Mouse (Mus musculus) retina, adult 2 months (tissue): ENCODE data around the gene Zfp507.

ENCODE experiments used
- DNase-seq: peaks from one replicate; pipeline ENCODE4 v3.0.0-alpha.2; 2012; ENCODE audit warnings: low read depth, low spot score

Gene Zfp507

DNA sequence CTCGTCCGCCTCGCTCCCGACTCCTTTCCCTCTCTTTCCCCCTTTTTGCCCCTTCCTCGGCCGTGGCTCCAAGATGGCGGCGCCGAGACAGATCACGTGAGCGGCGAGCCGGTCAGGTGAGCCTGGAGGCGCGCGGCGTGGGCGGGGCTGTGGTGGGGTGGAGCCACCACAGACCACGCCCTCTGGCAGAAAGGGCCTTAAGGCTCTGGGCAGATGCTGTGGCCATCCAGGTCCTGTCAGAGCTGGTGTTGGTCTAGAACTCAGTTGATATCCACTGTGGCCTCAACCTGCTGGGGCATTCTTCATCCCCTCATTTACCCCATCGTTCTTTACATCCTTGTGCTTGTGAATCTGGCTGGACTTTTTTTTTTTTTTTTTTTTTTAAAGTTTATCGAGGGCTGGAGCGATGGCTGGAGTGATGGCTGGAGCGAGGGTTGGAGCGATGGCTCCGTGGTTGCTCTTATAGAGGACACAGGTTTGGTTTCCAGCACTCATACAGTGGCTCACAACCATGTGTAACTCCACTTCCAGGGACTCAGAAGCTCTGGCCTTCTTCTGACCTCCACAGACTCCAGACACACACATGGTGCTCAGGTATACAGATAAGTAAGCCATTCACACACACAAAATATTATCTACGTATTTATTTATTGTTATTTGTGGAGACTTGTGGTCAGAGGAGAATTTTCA, at the start of gene Zfp507:
Gene Zfp507 (minus strand): TSS at position 98 of the 690 bp plus-strand sequence.
- DNase-seq = peak; percentile 83

DNA sequence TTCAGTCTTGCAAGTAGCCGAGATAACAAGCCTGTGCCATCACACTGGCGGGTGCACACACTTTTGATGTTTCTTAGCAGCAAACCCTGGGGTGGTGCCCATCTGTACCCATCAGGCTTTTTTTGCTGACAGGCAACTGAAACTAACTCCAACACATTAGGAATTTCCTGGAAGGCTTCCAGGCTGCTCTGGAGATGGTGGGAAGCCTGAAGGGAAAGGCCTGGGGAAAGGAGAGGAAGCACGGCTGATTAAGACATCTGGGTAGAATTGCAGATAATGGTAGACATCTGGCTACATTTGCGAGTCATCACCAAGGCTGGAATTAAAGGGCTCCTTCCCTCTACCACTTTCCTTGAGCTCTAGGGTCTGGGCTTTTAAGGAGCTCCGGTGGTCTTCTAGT, 47.6 kb upstream of the Zfp507 start:
- no peak for DNase-seq

DNA sequence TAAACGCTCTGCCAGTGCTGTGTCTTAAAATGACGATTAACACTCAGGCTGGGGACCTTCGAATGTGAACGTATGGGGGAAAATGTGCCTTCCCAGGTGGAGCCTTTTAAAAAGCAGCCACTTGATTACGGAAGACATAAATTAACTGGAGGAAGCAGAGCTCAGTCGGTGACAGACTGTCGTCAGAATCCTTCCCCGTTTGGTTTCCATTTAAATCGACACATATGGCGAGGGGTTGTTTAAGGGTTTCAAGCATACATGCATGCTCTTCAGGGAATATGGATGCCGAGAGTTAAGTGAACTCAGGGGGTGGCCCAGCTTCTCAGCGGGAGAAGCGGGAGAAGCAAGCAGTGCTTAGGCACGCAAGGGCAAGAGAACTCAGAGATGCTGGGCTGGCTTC, 45.7 kb upstream of the Zfp507 start:
- DNase-seq = no peak

DNA sequence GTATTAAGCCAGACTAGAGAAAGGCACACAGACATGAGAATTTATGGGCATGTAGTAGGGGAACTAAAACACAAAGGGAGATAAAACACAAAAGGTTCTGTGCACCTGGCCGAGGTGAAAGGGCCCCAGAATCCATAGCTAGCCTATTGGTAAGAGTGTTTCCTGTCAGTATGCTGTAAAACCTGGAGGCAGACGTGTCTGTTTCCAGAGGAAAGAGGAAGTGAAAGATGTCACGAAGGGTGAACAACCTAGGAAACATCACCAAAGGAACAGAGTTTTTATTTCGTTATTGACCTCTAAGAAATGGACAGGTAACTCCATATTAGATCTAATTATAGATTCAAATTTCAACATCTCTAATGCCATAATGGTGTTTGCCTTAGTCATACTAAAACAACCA, 37.7 kb upstream of the Zfp507 start:
- DNase-seq = no peak

DNA sequence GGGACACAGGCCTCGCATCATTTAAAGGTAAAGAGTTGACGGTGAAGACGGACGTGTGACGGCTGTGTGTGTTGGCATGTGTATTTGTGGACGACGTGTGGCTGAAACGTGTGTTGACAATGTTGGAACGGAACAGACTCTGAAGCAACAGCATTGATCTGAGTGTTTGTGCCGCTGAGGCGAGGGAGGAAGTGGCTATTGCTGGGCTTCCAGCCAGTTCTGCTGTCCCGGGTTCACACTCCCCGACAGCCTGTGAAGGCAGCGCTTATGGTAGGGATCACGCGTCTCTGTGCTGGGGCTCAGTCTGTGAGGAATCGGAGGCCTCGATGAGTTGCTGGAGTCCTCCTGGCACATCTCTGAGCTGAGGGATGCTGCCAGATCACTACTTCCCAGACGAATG, 34.0 kb upstream of the Zfp507 start:
- DNase-seq = no peak

DNA sequence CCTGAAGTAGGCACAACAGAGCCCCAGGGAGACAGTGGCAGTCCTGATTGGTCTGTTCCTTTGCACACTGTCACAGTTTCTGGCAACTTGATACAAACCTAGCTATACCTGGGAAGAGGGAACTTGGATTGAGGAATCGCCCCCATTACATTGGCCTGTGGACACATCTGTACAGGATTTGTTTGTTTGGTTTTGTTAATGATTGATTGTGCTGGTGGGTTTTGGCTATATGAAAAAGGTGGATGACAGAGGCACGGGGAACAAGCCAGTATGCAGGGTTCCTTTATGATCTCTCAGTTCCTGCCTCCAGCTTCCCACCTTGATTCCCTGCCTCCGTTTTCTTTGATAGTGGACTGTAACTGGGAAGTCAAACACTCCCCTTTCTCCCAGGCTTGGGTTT, 33.6 kb upstream of the Zfp507 start:
- DNase-seq = no peak

DNA sequence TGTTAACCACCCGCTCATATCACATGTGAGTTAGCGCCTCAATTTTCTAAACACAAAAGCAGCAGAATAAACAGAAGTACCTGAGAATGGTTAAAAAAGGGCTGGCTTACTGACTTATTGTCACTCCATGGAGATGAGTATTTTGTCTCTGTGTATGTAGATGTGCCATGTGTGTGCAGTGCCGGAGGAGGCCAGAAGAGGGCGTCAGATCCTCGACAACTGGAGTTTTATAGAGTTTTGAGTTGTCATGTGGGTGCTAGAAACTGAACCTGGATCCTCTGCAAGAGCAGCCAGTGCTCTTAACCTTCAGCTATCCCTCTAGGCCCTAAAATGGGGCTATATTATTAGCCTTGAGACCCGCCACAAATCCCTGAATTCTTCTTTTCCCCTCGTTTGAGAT, 27.3 kb upstream of the Zfp507 start:
- DNase-seq = no peak

DNA sequence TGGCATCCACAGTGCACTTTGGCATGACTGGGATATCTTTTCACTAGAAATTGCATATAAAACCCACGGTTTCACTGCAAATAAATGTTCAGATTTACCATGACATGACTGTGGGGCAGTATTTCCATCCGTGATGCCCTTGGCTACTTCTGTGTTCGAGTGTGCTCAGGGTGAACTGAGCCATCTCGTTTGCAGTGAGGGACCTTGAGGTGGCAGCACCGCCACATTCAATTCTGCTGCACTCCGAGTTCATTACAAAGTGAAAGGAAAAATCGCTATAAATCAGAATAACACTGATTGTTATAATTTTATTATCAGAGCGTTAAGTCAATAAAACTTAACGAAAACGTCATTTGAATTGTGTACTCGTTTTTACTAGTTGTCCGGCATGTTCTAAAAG, 21.1 kb upstream of the Zfp507 start:
- no peak for DNase-seq

DNA sequence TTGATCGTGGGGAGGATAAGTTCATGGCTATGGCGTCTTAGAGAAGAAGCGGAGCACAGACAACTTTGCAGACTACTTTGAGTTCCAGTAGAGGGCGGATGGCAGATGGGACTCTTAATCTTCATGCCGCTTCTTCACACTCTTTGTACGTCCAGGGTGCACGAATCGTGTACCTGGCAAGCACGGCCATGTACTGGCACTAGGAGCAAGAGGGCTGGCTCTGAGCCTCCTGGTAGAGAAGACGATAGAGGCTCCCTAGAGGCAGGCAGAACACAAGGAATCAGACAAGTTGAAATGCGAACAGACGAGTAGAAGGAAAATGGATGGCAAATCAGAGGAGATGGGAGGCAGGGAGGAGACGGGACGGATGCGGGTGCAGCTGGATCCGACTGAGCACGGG, 19.5 kb upstream of the Zfp507 start:
- DNase-seq = no peak

DNA sequence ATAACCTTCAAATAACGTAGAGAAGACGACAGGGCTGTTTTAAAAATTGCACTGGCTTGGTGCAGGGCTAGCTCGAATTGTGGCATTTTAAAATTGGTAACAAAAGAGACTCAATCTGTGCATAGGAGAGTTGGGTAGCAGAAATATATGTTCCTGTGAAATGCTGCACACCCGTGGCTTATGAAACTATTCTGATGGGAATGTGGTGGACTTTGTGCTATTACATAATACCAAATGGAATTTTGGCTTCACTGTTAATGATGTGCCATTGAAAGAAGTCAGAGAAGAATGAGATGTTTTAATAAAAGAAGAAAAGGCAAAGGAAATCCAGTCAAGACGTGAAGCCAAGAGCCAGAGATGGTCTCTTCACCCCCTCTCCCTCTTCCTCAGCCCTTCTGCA, 18.6 kb upstream of the Zfp507 start:
- DNase-seq = no peak

DNA sequence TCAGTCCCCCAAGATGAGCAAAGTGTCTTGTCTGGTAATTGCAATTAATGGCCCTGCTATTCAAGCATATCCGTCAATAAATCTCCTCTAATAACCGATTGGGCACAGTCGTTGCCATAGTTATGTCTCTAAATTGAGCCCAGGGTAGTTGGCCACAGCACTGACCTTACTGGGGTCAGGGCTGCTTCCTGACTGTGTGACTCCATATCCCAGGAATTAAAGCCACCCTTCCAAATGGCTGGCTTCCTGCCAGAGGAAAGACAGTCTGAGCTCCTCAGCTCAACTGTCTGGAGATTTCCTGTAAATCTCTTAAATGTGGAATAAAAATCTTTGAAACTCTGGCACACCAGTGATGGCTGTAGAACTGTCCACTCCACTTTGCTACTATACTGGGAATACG, 16.7 kb upstream of the Zfp507 start:
- no peak for DNase-seq

DNA sequence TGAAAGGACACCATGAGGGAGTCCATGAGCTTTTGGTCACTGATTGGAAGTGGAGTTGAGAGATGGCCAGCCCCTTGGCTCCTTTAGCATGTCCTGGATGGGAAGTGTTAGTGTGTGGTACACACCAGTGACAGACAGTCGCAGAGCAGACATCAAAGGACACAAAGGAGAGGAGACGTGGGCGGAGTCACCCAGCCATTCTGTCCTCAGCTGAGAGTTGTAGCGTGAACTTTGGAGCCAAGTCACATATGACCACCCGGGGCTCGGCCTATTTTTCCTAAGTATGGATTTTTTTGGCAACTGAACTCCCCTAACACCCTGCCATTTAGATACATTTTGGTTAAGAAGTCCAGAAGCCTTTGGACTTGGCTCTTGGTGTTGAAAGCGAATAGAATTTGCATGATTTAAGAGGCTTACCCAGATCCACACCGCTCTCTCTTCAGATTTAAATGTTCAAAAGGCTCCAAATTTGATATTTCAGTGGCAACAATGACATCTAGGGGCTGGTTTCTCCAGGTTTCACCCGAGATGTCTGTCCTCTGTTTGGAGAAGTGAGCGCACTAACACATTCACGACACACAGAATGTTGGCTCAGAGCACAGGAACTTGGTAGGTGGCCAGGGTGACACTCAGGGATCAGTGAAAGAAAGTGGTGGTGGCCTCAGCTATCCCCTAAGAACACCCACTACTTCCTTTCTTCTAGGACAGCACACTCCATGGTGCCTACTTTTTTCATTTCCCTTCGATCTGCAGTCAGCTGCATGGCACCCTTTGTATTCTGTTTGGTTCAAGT, 12.2 kb upstream of the Zfp507 start:
- no peak for DNase-seq

DNA sequence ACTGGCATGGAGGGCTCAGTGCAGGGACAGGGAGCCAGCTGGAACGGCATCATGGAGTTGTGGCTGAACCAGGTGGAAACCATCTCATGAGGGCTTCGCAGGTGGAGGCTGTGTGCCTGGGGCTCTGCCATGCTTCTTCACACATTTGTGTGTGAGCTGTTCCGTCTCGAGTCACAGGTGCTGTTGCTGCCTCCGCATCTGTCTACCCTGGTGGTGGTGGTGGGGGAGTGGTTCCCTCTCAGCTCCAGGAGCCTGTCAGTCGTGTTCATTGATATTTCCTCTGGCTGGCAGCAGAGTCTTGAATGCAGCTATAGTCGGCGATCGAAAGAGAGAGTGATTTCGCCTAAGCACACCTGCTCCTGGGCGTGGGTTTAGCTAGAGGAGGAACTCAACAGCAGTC, 10.5 kb upstream of the Zfp507 start:
- DNase-seq = no peak

DNA sequence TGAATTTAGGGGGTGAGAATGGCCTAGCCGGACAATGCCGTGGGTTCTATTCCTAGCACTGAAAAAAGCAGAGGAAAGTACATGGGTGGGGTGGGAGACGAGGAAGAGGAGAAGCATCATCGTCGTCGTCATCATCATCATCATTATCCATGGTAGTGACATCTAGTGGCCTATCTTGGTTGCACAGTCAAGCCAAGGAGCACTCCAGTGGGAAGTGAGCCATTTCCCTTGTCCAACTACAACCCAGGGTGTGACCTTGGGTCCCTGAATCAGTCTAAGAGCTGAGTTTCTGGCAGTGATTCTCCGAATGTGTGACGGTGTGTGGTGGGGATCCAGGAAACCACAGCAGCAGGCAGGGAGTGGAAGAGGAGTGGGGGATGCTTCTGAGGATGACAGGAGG, 7.9 kb upstream of the Zfp507 start:
- DNase-seq = no peak

DNA sequence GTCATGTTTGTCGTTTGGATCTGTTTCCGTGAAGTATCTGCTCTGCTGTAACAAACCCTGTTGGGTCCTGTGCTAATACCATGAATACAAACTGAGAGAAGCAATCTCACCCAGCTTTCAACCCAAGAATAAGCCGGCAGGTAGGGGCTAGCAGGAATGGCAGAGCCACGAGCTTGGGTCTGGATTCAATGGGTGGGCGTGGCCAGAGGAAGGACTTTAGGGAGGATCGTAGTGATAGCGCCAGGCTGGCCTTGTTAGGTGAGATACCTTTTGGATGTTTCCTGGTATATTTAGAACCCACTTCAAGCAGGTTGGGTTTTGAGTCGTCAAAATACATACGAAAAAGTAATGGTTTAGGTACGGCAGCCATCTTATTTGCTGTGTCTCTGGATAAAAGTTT, 1.4 kb upstream of the Zfp507 start:
- no peak for DNase-seq

DNA sequence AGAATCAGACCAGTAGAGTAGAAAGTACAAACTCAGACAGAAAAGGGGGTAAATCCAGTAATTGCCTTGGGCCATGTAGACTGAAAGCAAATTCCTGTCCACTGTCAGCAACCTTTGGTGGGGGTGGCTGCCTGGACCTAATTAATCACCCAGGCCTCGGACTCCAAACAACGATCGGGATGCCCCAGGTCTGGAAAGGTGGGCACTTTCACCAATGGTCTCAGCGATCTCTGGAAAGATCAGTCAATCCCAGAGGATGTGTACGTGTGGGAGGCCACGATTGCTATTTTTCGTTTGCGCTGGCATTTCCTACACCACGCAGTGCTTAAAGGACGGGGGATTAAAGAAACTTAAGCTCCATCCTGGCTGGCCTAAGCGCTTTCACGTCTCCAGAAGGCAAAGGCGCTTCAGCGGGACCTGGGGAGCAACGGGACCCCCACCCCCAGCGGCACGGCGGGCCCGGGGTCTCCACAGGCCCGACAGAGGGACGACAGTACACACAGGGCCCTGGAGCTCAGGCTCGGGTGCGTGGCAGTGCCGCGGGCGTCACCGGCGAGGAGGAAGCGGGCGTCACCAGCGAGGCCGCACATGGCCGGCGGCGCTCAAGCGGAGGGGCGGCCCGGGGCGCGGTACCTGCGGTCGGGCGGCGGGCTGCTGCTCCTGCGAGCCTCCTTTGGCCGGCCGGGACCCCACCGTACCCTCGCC, 450 bp downstream of the Zfp507 start:
- peak; percentile 61 for DNase-seq

DNA sequence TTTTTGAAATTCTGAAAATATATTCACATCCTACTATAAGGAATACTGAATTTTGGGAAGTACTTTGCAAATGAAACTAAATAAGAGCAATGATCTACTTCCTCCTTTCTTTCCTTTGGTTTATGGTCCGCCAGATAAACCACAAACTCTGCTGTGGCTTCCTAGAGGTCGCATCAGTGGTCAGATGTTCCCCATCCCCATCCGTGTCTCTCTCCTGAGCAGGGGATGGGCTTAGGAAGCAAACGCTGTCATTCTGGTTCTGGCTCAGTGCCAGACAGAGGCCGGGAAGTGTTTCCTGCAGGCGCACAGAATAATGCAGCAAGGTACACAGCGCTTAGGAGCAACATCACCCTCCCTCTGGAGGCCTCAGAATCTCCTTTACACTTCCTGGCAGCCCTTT, 6.7 kb downstream of the Zfp507 start:
- no peak for DNase-seq

DNA sequence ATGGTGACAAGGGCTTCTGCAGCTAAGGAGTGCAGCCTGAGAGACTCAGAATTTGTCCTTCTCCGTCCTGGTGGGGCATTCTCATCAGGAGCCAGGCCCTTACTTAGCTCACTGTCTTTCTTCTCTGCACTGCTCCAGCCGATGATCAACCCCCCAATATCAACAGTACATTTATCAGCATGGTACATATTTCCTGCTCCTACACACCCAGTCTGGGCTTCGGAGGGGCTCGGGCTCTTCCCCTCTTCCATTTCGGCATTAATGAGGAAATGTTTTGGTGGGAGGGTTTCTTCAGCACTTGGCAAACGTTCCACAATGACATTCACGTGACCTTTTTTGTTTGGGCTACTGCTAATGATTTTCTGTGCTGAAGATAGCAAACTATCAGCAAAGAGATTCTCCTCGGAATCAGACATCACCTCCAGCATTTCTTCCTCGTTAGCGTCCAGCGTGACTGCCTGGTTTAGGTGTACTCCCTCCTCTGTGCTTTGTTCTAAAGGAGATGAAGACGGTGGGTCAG, 8.6 kb downstream of the Zfp507 start:
- no peak for DNase-seq

DNA sequence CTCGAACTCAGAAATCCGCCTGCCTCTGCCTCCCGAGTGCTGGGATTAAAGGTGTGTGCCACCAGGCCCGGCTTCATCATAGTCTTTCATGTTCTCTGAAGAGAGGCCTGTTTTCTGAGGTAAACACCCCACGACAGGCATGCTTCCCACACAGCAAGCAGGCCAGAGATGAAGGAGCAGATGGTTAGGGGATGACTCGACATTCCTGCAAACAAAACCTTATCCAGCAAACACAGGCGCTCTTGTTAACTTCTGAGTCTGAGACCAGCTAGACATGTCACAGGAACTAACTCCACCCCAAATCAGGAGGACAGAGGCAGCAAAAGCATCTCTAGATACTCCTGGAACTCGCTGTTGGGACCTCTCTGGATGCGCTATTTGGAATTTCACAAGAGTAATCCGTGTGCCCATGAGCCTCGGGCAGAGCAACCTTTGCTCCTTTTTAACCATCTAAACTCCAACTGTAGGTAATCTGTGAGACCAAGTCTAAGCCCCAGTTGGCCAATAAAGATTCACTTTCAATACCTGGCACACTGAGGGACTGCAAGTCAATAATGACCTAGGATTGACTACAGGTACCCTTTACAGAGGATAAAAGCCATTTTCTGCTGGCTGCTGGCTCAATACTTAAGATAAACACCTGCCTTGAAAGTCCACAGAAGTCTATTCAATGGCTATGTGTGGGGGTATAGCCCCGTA, 10.5 kb downstream of the Zfp507 start:
- no peak for DNase-seq

DNA sequence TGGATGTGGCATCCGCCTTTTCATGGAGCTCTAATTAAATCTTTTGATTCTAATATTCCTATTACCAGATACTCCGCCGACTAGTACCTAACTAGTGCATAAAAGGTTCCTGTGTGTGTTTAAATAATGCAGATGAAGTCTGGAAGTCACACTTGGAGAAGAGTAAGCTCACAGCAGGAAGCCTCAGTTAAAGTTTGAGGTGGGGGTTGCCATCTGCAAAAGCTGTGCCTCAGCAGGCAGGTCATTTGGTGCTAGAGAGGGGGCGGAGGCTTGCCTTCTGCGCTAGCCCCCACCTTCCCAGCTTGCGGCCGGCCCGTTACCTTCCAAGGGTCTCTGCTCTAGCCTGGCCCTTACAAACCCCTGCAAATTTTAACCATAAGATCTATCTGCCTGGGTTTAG, 11.9 kb downstream of the Zfp507 start:
- no peak for DNase-seq

DNA sequence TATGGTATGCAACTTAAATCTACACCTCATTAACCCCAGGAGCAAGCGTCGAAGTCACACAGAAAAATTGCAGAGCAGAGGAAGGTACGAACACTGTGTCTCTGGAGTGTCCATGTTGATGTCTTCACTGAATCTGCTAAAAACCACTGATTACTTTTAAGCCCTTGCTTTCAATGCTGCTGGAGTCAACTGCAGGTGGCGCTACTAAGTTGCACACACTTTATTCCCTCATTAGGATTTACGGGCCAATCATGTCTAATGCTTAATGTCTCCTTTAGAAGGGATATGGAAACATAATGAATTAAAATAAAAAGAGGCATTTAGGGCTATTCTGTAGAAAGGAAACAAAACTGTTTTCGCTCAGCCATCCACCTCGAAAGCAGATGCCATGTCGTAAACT, 12.6 kb downstream of the Zfp507 start:
- no peak for DNase-seq

DNA sequence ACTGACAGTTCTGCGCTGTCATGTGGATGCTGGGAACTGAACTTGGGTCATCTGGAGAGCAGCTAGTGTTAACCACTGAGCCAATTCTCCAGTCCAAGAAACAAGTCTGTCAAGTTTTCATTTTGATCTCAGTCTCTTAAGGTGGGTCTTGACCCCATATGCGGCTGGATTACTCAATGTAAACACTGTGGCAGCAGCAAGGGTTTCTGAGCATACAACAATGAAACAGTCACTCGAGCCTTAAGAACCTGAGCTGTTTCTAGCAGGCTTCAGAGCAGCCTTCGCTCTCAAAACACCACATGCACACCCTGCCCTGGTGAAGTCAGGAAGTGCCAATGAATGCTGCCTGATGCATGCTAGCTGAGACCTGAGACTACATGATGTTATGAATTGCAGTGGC, 17.2 kb downstream of the Zfp507 start:
- no peak for DNase-seq
